Mouse (Mus musculus): ENCODE measurements at regions not wholly inside any gene's neighbourhood (a gene's known extent, or its start where the extent isn't known, plus 50 kb on each side); places are given as distances from the start of the nearest gene placed in this dataset.

GRCm38 (mm10) chr1:88592036-88592435, 82.2 kb upstream of the Glrp1 start:
- 83% methylated on average over 6 of the region's 6 CpGs for WGBS
- no peak for DNase-seq
- H3K4me3 ChIP-seq (ENCODE audit: control insufficient read depth, insufficient read depth, low read length), result no peak overlapping the region
- no peaks in the 10 kb centered on the region for H3K36me3 ChIP-seq (ENCODE audit: control insufficient read depth, insufficient read depth, low read length)
- peaks cover 25% of the 10 kb centered on the region for H3K4me1 ChIP-seq (replicated peaks; ENCODE audit: control insufficient read depth, insufficient read depth, low read length)
- no peak overlapping the region for H3K27ac ChIP-seq (ENCODE audit: control insufficient read depth, insufficient read depth, low read length)
- H3K27me3 ChIP-seq (ENCODE audit: control insufficient read depth, insufficient read depth, low read length), result no peaks in the 10 kb centered on the region
- TF ChIP-seq POLR2A (IDR thresholded peaks at IDR 0.05; ENCODE audit: control insufficient read depth, extremely low read depth, insufficient read depth, low read length, poor library complexity) (no peak), CTCF (IDR thresholded peaks at IDR 0.05; ENCODE audit: borderline replicate concordance, control insufficient read depth, extremely low read depth, insufficient read depth, low read length, poor library complexity) (no peak)

- TF ChIP-seq CTCF (IDR thresholded peaks at IDR 0.05; ENCODE audit: borderline replicate concordance, control insufficient read depth, extremely low read depth, insufficient read depth, low read length, poor library complexity), result no peak
- no peak for TF ChIP-seq POLR2A (IDR thresholded peaks at IDR 0.05; ENCODE audit: control insufficient read depth, extremely low read depth, insufficient read depth, low read length, poor library complexity)
- H3K27ac ChIP-seq (ENCODE audit: control insufficient read depth, insufficient read depth, low read length), result no peak overlapping the region
- H3K4me3 ChIP-seq (ENCODE audit: control insufficient read depth, insufficient read depth, low read length), result no peak overlapping the region
- WGBS, result 83% methylated on average over 9 of the region's 9 CpGs
- no peaks in the 10 kb centered on the region for H3K27me3 ChIP-seq (ENCODE audit: control insufficient read depth, insufficient read depth, low read length)
- H3K4me1 ChIP-seq (replicated peaks; ENCODE audit: control insufficient read depth, insufficient read depth, low read length), result peaks cover 30% of the 10 kb centered on the region
- no peak for DNase-seq
- H3K36me3 ChIP-seq (ENCODE audit: control insufficient read depth, insufficient read depth, low read length), result no peaks in the 10 kb centered on the region
Measured at GRCm38 (mm10) chr1:88590802-88591380, 81.0 kb upstream of the Glrp1 start.

GRCm38 (mm10) chr1:88588747-88589146, 78.9 kb upstream of the Glrp1 start:
- 15% methylated on average over 1 of the region's 1 CpGs for WGBS
- Histone ChIP-seq H3K36me3 (ENCODE audit: control insufficient read depth, insufficient read depth, low read length) (no peaks in the 10 kb centered on the region), H3K27ac (ENCODE audit: control insufficient read depth, insufficient read depth, low read length) (peak overlapping the region; percentile 31; the same call in 1 of the 2 replicates), H3K27me3 (ENCODE audit: control insufficient read depth, insufficient read depth, low read length) (no peaks in the 10 kb centered on the region), H3K4me3 (ENCODE audit: control insufficient read depth, insufficient read depth, low read length) (no peak overlapping the region), H3K4me1 (replicated peaks; ENCODE audit: control insufficient read depth, insufficient read depth, low read length) (peaks cover 38% of the 10 kb centered on the region)
- no peak for TF ChIP-seq POLR2A (IDR thresholded peaks at IDR 0.05; ENCODE audit: control insufficient read depth, extremely low read depth, insufficient read depth, low read length, poor library complexity)
- no peak for TF ChIP-seq CTCF (IDR thresholded peaks at IDR 0.05; ENCODE audit: borderline replicate concordance, control insufficient read depth, extremely low read depth, insufficient read depth, low read length, poor library complexity)
- no peak for DNase-seq

- Histone ChIP-seq H3K27me3 (ENCODE audit: control insufficient read depth, insufficient read depth, low read length) (no peaks in the 10 kb centered on the region), H3K36me3 (ENCODE audit: control insufficient read depth, insufficient read depth, low read length) (no peaks in the 10 kb centered on the region), H3K4me1 (replicated peaks; ENCODE audit: control insufficient read depth, insufficient read depth, low read length) (peaks cover 37% of the 10 kb centered on the region), H3K4me3 (ENCODE audit: control insufficient read depth, insufficient read depth, low read length) (no peak overlapping the region), H3K27ac (ENCODE audit: control insufficient read depth, insufficient read depth, low read length) (peak overlapping the region; percentile 68; the same call in 1 of the 2 replicates)
- 18% methylated on average over 13 of the region's 13 CpGs for WGBS
- peak; percentile 37 for DNase-seq
- no peak for TF ChIP-seq CTCF (IDR thresholded peaks at IDR 0.05; ENCODE audit: borderline replicate concordance, control insufficient read depth, extremely low read depth, insufficient read depth, low read length, poor library complexity)
- no peak for TF ChIP-seq POLR2A (IDR thresholded peaks at IDR 0.05; ENCODE audit: control insufficient read depth, extremely low read depth, insufficient read depth, low read length, poor library complexity)
Measured at GRCm38 (mm10) chr1:88586823-88587820, 77.3 kb upstream of the Glrp1 start.

GRCm38 (mm10) chr1:88586128-88586527, 76.3 kb upstream of the Glrp1 start:
- 79% methylated on average over 2 of the region's 2 CpGs for WGBS
- Histone ChIP-seq H3K36me3 (ENCODE audit: control insufficient read depth, insufficient read depth, low read length) (no peaks in the 10 kb centered on the region), H3K4me1 (replicated peaks; ENCODE audit: control insufficient read depth, insufficient read depth, low read length) (peaks cover 36% of the 10 kb centered on the region), H3K27me3 (ENCODE audit: control insufficient read depth, insufficient read depth, low read length) (no peaks in the 10 kb centered on the region), H3K4me3 (ENCODE audit: control insufficient read depth, insufficient read depth, low read length) (no peak overlapping the region), H3K27ac (ENCODE audit: control insufficient read depth, insufficient read depth, low read length) (no peak overlapping the region)
- TF ChIP-seq CTCF (IDR thresholded peaks at IDR 0.05; ENCODE audit: borderline replicate concordance, control insufficient read depth, extremely low read depth, insufficient read depth, low read length, poor library complexity) (no peak), POLR2A (IDR thresholded peaks at IDR 0.05; ENCODE audit: control insufficient read depth, extremely low read depth, insufficient read depth, low read length, poor library complexity) (no peak)
- DNase-seq, result no peak

GRCm38 (mm10) chr1:88584515-88585033, 74.7 kb upstream of the Glrp1 start:
- no peaks in the 10 kb centered on the region for H3K36me3 ChIP-seq (ENCODE audit: control insufficient read depth, insufficient read depth, low read length)
- no peaks in the 10 kb centered on the region for H3K27me3 ChIP-seq (ENCODE audit: control insufficient read depth, insufficient read depth, low read length)
- no peak overlapping the region for H3K4me3 ChIP-seq (ENCODE audit: control insufficient read depth, insufficient read depth, low read length)
- 41% methylated on average over 5 of the region's 5 CpGs for WGBS
- H3K27ac ChIP-seq (ENCODE audit: control insufficient read depth, insufficient read depth, low read length), result no peak overlapping the region
- peaks cover 32% of the 10 kb centered on the region for H3K4me1 ChIP-seq (replicated peaks; ENCODE audit: control insufficient read depth, insufficient read depth, low read length)
- no peak for DNase-seq
- TF ChIP-seq POLR2A (IDR thresholded peaks at IDR 0.05; ENCODE audit: control insufficient read depth, extremely low read depth, insufficient read depth, low read length, poor library complexity) (no peak), CTCF (IDR thresholded peaks at IDR 0.05; ENCODE audit: borderline replicate concordance, control insufficient read depth, extremely low read depth, insufficient read depth, low read length, poor library complexity) (no peak)

Measured in thymus, adult 2 months (tissue).